In genomic region chr14:54329201-54329600, GRCm38 (mm10) we compare ENCODE assay signal across 33 mouse cellular contexts. TPM values are rescaled to one million over a fixed set of nuclear protein-coding genes. Genes with fewer than 3 reads are reported as not detected.
DNase-seq lines count a peak whose midpoint lies in the region; ATAC-seq lines count a peak whose summit lies in the region.
"Had no signal": no experiment of that assay in that cellular context is flagged by ENCODE, and none has a peak within 500 bp of the region (broad histone marks: within the 10 kb centered on the region; RNA-seq: fewer than 3 reads in every experiment).

No protein-coding gene starts in this region.

- no peaks in the 10 kb centered on the region for H3K9me3 ChIP-seq in kidney, embryonic 14.5 days (ENCODE audit: control insufficient read depth, low read length)
- H3K9me3 ChIP-seq: heart, embryonic 13.5 days; limb, embryonic 13.5 days; lung, embryonic 15.5 days had no signal

- WGBS in kidney, embryonic 14.5 days: 49% methylated on average over 9 of the region's 9 CpGs

- no peak overlapping the region for H3K27ac ChIP-seq in kidney, embryonic 14.5 days (ENCODE audit: low read depth, low read length)
- H3K27ac ChIP-seq: gastrocnemius, adult 2 months; heart, adult 2 months; heart, embryonic 13.5 days; hindbrain, embryonic 14.5 days; layer of hippocampus, adult 2 months; left cerebral cortex, adult 2 months; limb, embryonic 13.5 days; lung, embryonic 15.5 days; stomach, postnatal 0 days had no signal

- no peak overlapping the region for H3K9ac ChIP-seq in kidney, embryonic 14.5 days (ENCODE audit: low read depth, low read length)
- H3K9ac ChIP-seq: heart, embryonic 13.5 days; hindbrain, embryonic 14.5 days; limb, embryonic 13.5 days; lung, embryonic 15.5 days had no signal

- H3K27me3 ChIP-seq in kidney, embryonic 14.5 days (ENCODE audit: control insufficient read depth, insufficient read depth, low read length): no peaks in the 10 kb centered on the region
- H3K27me3 ChIP-seq: CH12.LX; heart, embryonic 13.5 days; lung, embryonic 15.5 days had no signal

- 0 out of 2 replicates have a peak, but pooled peaks cover 2% of the 10 kb centered on the region for H3K4me1 ChIP-seq in kidney, embryonic 14.5 days (ENCODE audit: control insufficient read depth, insufficient read depth, low read length)
- H3K4me1 ChIP-seq: limb, embryonic 13.5 days; lung, embryonic 15.5 days had no signal

- DNase-seq in kidney, postnatal 25 days: no peak
- DNase-seq in thymus, postnatal 14 days: peak; percentile 11
- no peak for DNase-seq in thymus, postnatal 25 days
- DNase-seq in R1 (ENCODE audit: low read depth, low spot score): peak; percentile 70
- no peak for DNase-seq in spleen, postnatal 36 days (ENCODE audit: low spot score in 2 of 2)
- no peak for DNase-seq in cerebellum, adult 9-10 months
- DNase-seq: adrenal gland, adult 8-10 months; cerebellum, adult 11 months; cerebellum, adult 9-11 months; gastrocnemius, adult 2 months; gastrocnemius, postnatal 36 days; heart, adult 2 months; heart, postnatal 10 days; kidney, postnatal 14 days; right cerebral cortex, postnatal 25 days had no signal

- H3K4me2 ChIP-seq in kidney, embryonic 14.5 days (replicated peaks; ENCODE audit: low read depth, low read length): 0 out of 2 replicates have a peak overlapping the region, but pooled peaks have one; percentile 1
- H3K4me2 ChIP-seq: heart, embryonic 13.5 days; hindbrain, embryonic 14.5 days; limb, embryonic 13.5 days; liver, embryonic 11.5 days; lung, embryonic 15.5 days; midbrain, embryonic 11.5 days had no signal

- H3K36me3 ChIP-seq in kidney, embryonic 14.5 days (ENCODE audit: control insufficient read depth, insufficient read depth, low read length): no peaks in the 10 kb centered on the region
- H3K36me3 ChIP-seq: heart, embryonic 13.5 days; limb, embryonic 13.5 days; lung, embryonic 15.5 days had no signal

- no peak for ATAC-seq in kidney, embryonic 14.5 days (ENCODE audit: low FRiP score, low TSS enrichment)
- ATAC-seq: forebrain, embryonic 16.5 days; intestine, postnatal 0 days; midbrain, embryonic 16.5 days had no signal

- H3K4me3 ChIP-seq in kidney, embryonic 14.5 days (ENCODE audit: low read length): no peak overlapping the region
- H3K4me3 ChIP-seq: erythroblast, embryonic 14.5 days; gastrocnemius, adult 2 months; heart, adult 2 months; heart, embryonic 13.5 days; layer of hippocampus, adult 2 months; left cerebral cortex, adult 2 months; limb, embryonic 13.5 days; lung, embryonic 15.5 days had no signal

RNA-seq across cellular contexts. Expression of gene Oxa1l, which starts 31.4 kb away (rescaled TPM):
- polyA plus RNA-seq in kidney, embryonic 14.5 days (2014; fragmentation: Nextera tagmentation; extraction: Ambion mirVana): 63.1 and 69.7 TPM in 2 replicates

RNA-seq across cellular contexts. Expression of gene Olfr49, which starts 44.5 kb away (rescaled TPM):
- polyA plus RNA-seq in kidney, embryonic 14.5 days (2014; fragmentation: Nextera tagmentation; extraction: Ambion mirVana): not detected in 2 replicates
- polyA plus RNA-seq: erythroblast, embryonic 14.5 days; forebrain, embryonic 11.5 days; forebrain, embryonic 16.5 days; heart, adult 2 months; heart, embryonic 13.5 days; hindbrain, embryonic 14.5 days; limb, embryonic 13.5 days; liver, embryonic 11.5 days; liver, embryonic 16.5 days; lung, embryonic 15.5 days; midbrain, embryonic 11.5 days; midbrain, embryonic 16.5 days; neural tube, embryonic 11.5 days had no signal

Comparison
In these comparisons a context has a peak if more than half of its experiments do, and no peak if none do; other contexts are left out.
1. DNase-seq: peak in thymus, postnatal 14 days (single experiment) and R1 (single experiment); none in kidney, postnatal 25 days (0 of 2), thymus, postnatal 25 days (single experiment), spleen, postnatal 36 days (0 of 2) and cerebellum, adult 9-10 months (single experiment).